Mouse (Mus musculus) brain, embryonic 14.5 days (tissue): ENCODE measurements around the gene Hist1h4m.

Experiments used
- CTCF ChIP-seq: fragments of 200-500 bp; IDR thresholded peaks from 2 replicates; pipeline ENCODE4 v1.5.1; 2012; ENCODE audit warnings: inconsistent platforms, mild to moderate bottlenecking, moderate library complexity, borderline replicate concordance; ENCODE audit not compliant: insufficient read depth, insufficient read length; ENCODE audit errors: extremely low read depth
- POLR2A ChIP-seq: fragments of 200-500 bp; IDR thresholded peaks from 2 replicates; pipeline ENCODE4 v1.6.1; 2012; ENCODE audit warnings: mild to moderate bottlenecking, inconsistent platforms, borderline replicate concordance; ENCODE audit not compliant: poor library complexity, insufficient read depth, insufficient read length, severe bottlenecking; ENCODE audit errors: extremely low read depth

- TF ChIP-seq CTCF (no peak), POLR2A (no peak)
These were observed 50.1 kb downstream of the Hist1h4m start for GRCm38 (mm10) chr13:21861608-21862007.
